Mouse (Mus musculus): ENCODE measurements around the gene Apol7e. TPM values are rescaled to one million over a fixed set of nuclear protein-coding genes. Genes with fewer than 3 reads are reported as not detected.
"Not testable (repeated sequence)": the region's sequence is repeated elsewhere in the genome, so short reads cannot be mapped to it uniquely, and the experiment has no call there.

Gene Apol7e
- not detected for total RNA-seq (2021)
- long read RNA-seq, experiment 1, partial matches to known transcripts, result 0 of 1 reads
- long read RNA-seq, experiment 1, other reads (novel, unspliced or antisense), result 1 of 1 reads
- long read RNA-seq, experiment 2, result 0 reads

DNA sequence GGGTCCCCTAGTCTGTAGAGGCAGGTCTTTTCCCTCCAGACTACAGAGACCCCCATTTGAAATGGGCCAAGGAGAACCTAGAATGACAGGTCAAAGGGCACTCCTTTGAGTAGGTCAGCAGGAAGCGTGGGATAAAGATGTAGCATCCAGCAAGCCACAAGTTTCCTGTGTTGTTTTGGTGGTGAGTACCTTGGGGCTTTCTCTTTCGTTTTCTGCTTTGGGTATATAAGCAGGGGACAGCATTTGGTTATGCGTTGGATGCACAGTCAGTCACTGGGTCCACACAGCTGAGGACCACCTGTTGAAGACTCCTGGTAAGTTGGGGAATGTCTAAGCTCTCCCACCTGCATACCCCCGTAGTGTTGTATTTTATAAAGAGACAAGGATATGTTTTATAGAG, at the start of gene Apol7e:
TSS of gene Apol7e (plus strand) at position 202 of the 400 bp plus-strand sequence.
- DNase-seq (ENCODE audit: low spot score in 2 of 2), result not testable (repeated sequence)

DNA sequence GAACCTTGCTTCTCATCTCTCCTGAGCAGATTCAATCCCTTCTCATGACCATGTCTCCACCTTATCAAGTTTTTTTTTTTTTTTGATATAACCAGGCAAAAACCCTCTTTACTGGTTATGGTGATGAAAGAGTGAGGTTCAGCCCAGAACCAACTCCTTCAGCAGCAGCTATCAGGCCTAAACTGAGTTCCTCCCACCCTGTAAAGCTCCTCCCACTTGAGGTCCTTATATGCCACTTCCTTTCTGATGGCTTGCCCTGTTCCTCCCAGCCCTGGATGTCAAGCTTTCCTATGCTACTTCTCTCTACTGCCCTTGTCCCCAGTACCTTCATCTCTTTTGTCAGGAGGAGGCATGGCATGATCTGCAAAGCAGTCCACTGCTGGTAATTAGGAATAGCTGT, 47.5 kb upstream of the Apol7e start:
- not testable (repeated sequence) for DNase-seq (ENCODE audit: low spot score in 2 of 2)

GRCm38 (mm10) chr15:77659773-77660172, 38.9 kb upstream of the Apol7e start:
- not testable (repeated sequence) for DNase-seq (ENCODE audit: low spot score in 2 of 2)

DNA sequence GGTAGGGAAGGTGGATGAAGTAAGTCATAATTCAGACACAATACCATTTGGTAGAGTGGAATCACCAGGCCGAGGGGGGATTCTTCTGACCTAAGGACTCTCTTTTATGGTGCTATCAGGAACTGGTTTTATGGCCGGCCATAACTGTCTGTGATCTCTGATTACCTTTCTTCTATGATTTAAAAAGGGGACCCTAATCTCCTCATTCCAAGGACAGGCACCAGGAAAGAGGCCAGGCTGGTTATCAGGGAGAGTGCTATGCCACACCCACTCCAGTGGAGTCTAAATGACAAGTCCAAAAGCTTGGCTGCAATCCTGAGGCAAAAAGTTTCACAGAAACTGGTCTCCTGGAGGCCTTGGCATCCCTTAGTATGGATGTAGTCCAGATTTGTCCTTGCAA, 36.8 kb upstream of the Apol7e start:
- not testable (repeated sequence) for DNase-seq (ENCODE audit: low spot score in 2 of 2)

DNA sequence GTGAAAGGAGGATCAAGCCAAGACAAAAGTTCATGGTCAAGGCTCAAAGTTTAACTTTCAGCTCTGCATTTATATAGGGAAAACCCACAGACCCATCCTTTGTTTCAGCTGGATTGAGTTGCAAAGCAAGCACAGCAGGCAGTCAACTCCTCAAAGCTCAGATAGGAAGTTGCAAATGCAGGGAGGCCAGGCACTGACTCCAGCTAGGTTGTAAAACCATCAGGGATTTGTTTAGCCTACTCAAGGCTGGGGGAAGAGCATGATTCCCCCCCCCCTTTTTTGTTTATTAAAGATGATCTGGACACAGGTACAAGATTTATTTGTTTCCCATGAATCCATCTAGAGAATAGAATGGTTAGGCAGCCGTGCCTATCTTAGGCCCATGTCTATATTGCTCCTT, 24.6 kb upstream of the Apol7e start:
- DNase-seq (ENCODE audit: low spot score in 2 of 2), result not testable (repeated sequence)

GRCm38 (mm10) chr15:77683944-77684343, 14.7 kb upstream of the Apol7e start:
- DNase-seq (ENCODE audit: low spot score in 2 of 2), result peak; percentile 5 to 54

DNA sequence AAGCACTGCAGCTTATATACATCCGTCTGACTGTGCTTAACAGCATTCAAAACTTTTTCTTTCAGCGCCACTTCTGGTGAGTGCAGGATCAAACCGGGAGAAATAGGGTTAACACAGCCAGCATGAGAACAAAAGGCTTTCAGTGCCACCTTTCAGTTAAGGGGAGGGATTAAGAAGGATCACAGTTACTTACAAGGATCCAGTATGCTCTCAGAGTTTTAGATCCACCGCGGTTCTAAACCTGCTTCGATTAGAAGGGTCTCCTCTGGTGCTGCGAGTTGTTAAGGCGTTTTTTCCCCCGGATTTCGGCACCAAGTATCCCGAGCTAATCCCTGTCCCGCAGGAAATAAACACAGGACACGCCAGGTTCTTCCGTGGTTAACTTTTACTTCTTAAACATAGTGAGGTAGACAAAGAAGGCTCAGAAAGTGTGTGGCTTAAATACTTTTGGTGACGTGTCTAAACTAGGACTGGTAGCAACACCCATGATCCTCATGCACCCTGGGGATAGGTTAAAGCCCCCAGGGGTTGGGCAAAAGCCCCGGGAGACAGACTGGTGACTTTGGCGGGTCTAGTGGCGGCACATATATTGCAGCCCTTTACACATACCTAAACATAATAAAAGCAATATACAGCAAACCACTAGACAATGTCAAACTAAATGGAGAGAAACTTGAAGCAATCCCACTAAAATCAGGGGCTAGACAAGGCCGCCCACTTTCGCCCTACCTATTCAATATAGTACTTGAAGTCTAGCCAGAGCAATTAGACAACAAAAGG, 6.9 kb upstream of the Apol7e start:
- not testable (repeated sequence) for DNase-seq (ENCODE audit: low spot score in 2 of 2)

GRCm38 (mm10) chr15:77694687-77695295, 3.9 kb upstream of the Apol7e start:
- peak in 1 of 2 experiments; percentile 18 for DNase-seq (ENCODE audit: low spot score in 2 of 2)

- DNase-seq (ENCODE audit: low spot score in 2 of 2), result not testable (repeated sequence)
Observed at GRCm38 (mm10) chr15:77705306-77705705, 6.6 kb downstream of the Apol7e start.

- DNase-seq (ENCODE audit: low spot score in 2 of 2), result not testable (repeated sequence)
Observed at GRCm38 (mm10) chr15:77708936-77709335, 10.3 kb downstream of the Apol7e start.

- DNase-seq (ENCODE audit: low spot score in 2 of 2), result not testable (repeated sequence)
Observed at GRCm38 (mm10) chr15:77718240-77718639, 19.6 kb downstream of the Apol7e start.

DNA sequence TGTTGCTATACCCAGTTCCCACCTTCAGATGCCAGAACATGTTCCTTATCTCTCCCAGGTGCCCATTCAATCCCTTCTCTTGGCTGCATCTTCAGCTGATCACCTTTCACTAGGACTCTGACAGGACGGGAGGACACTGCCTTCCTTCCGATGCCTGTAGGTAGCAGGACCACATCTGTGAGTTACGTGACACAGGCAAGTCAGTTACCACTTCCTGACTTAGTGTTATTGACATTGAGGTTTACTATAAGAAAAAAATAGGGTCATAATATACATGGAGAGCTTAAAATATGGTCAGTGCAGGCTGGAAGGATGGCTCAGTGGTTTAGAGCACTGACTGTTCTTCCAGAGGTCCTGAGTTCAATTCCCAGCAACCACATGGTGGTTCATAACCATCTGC, 22.9 kb downstream of the Apol7e start:
- DNase-seq (ENCODE audit: low spot score in 2 of 2), result not testable (repeated sequence)

DNA sequence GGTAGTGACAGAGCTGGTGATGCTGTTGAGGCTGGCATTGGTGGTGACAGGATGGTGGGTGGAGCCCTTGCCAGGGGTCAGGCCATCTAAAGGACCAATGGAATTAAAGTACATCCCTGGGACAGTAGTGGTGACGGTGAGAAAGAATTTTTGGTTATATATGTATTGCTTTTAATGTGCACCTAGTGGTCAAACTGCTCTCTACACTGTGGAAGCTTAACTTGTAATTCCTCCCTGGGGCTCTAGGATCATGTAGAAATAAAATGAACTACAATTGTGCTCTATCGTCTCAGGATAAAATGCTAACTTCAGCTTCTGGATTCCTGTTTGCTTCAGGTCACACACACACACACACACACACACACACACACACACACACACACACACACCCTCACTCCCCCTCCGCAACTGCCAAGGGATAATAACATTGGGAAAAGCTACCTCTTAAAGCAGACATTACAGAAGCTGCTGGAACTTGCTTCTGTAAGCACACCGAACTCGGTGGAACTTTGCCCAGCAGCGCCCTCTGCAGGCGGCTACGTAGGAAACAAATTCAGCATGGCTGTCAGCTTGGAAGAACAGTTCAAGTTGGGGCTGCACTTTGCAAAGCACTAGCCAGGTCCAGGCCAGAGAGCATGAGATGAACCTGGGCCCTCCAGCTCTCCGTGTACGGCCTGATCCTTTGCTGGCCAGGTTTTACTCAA, 25.7 kb downstream of the Apol7e start:
- not testable (repeated sequence) for DNase-seq (ENCODE audit: low spot score in 2 of 2)

DNA sequence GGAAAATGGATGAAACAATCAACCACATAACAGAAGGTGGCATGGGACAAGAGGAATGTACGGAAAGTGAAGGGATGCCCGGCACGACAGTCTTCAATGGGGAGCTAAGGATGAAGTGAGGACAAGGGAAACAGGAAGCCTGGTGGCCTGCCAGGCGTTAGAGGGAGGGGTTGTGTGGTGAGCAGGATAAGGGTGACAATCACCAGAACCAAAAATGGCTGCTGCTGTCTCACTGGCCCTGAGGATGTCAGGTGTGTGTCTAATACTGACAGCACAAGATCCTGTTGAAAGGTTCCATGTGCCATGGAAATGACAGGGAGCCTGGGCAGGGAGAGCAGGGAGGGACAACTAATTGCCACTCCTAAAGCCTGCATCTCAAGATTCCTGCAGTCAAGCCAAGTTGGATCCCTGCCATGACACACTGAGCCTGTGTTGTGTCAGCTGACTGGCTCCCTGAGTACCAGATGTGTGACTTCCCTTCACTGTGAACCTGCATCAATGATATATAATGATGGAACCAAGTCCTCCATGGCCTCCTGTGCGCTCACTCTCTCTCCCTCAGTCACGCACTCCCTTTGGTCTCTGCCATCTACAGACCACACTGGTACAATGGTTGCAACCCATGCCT, 26.9 kb downstream of the Apol7e start:
- not testable (repeated sequence) for DNase-seq (ENCODE audit: low spot score in 2 of 2)

GRCm38 (mm10) chr15:77727139-77727538, 28.5 kb downstream of the Apol7e start:
- DNase-seq (ENCODE audit: low spot score in 2 of 2), result not testable (repeated sequence)

DNA sequence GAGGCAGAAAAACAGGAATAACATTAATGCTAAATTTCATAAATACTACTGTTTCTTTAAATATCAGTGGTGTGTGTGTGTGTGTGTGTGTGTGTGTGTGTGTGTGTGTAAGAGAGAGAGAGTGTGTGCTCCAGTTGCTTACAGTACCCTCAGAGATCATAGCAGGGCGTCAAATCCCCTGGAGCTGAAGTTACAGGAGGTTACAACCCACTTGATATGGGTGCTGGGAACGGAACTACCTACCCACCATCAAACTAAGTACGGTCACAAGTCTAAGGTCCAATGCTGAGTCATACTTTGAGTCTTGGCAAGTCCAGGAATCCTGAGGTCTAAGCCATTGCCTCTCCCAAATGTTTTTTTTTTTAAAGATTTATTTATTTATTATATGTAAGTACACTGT, 29.1 kb downstream of the Apol7e start:
- DNase-seq (ENCODE audit: low spot score in 2 of 2), result not testable (repeated sequence)

DNA sequence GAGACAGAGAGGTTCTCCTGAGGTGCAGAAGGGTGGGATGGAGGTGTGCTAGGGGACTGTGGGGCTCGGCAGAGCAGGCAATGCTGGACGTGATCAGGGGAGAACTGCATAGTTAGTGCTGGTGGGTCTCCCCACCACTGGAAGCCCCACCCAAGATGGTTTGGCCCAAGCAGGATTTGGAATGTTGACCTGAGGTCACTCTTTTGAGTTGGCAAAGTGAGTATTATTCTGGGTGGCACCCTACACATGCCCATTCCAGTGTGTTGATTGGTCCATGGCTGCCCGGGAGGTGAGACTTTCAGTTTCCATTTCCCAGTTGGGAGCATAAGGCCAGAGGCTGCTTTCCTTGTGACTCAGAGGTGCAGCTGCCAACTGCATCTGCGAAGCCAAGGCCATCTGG, 30.1 kb downstream of the Apol7e start, which contains the start of gene Apol9b:
TSS of gene Apol9b (plus strand) at position 301 of the 400 bp plus-strand sequence.
- not testable (repeated sequence) for DNase-seq (ENCODE audit: low spot score in 2 of 2)

- no peak for DNase-seq (ENCODE audit: low spot score in 2 of 2)
Observed at GRCm38 (mm10) chr15:77731605-77732004, 32.9 kb downstream of the Apol7e start.

DNA sequence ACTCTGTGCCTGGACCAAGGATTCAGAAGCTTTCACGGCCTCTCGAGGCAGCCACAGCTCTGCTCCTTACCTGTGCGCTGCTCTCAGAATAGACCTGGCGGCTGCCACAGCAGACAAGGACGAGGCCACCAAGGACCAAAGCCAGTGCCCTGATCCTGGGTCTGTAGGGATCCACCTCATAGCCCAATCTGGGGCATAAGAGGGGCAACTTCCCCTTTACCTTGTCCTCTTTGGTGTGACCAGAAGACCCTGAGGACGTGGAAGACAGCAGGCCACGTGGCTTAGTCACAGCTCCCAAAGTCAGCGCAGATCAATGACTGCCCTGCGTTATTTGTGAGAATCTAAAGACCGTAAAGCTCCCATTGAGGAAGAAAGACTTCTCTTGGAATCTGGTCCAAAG, 34.2 kb downstream of the Apol7e start:
- not testable (repeated sequence) for DNase-seq (ENCODE audit: low spot score in 2 of 2)

DNA sequence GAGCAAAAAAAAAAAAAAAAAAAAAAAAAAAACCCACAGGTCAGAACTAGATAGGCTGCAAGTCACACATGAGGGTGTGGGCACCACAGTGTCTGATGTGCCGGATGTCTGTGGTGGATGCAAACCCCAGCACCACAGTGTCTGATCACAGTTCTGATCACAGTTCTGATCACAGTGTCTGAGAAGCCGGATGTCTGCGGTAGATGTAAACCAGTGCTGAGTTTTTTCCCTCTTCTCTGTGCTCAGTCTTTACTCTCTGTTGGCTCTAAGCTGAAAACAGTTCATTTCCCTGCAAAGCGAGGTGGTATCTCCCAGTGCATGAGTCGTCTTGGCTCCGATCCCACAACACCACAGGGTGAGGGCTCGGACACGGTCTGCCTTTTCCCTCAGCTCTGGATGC, 34.7 kb downstream of the Apol7e start:
- DNase-seq (ENCODE audit: low spot score in 2 of 2), result not testable (repeated sequence)

- DNase-seq (ENCODE audit: low spot score in 2 of 2), result not testable (repeated sequence)
Observed at GRCm38 (mm10) chr15:77733903-77734302, 35.2 kb downstream of the Apol7e start.
